Mouse (Mus musculus) liver, postnatal 0 days (tissue): ENCODE results near the gene Fam171b.

Experiments
- CTCF ChIP-seq: sonication (generic); IDR thresholded peaks from 2 replicates; pipeline ENCODE4 v1.5.1; 2016; ENCODE audit warnings: antibody characterized with exemption, low read depth
- EP300 ChIP-seq: IDR thresholded peaks from 2 replicates; pipeline ENCODE4 v1.6.1; 2016; ENCODE audit warnings: antibody characterized with exemption, low read depth, mild to moderate bottlenecking

DNA sequence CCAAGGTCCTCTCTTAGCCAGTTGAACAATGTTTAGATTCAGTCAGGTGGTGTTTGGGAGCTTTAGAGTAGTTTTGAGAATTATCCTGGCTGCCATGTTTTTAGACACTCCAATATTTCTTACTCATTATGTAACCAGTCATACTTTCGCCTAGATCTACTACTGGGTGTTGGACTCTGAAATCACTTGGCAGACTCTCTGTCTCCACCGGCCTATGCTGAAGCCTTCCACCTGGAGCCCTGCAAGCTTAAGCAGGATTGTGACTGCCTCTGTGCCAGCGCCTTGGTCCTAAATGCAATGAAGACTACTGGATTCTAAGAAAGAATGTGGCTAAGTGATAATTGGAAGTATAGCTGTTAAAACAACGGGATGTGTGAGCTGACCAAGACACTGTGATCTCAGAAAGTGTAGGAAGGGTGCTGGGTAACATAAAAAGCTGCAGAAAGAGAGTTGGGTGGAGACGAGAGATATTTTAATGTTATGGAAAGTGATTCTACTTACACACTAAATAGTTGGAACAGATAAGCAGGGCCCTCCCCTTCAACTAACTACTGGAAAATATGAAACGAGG, 71.5 kb downstream of the Fam171b start:
- TF ChIP-seq CTCF: no peak
- TF ChIP-seq EP300: no peak
